Mouse (Mus musculus): ENCODE data around the gene Slc30a5.
"Not testable (repeated sequence)": the region's sequence is repeated elsewhere in the genome, so short reads cannot be mapped to it uniquely, and the experiment has no call there.

Slc30a5 gene

GRCm38 (mm10) chr13:100841741-100842140 lies 8.5 kb upstream of the Slc30a5 start:
- no peak for DNase-seq (ENCODE audit: low read depth)

- no peak for DNase-seq (ENCODE audit: low read depth)
Measured at GRCm38 (mm10) chr13:100834777-100835176, 1.6 kb upstream of the Slc30a5 start.

GRCm38 (mm10) chr13:100833640-100834002 lies 394 bp upstream of the Slc30a5 start:
- no peak for DNase-seq (ENCODE audit: low read depth)

- DNase-seq (ENCODE audit: low read depth): no peak
Measured at GRCm38 (mm10) chr13:100832188-100832587, 1.0 kb downstream of the Slc30a5 start.

GRCm38 (mm10) chr13:100831123-100831522 lies 2.1 kb downstream of the Slc30a5 start:
- DNase-seq (ENCODE audit: low read depth): no peak

- DNase-seq (ENCODE audit: low read depth): no peak
Measured at GRCm38 (mm10) chr13:100825627-100826410, 7.4 kb downstream of the Slc30a5 start.

- DNase-seq (ENCODE audit: low read depth): no peak
Measured at GRCm38 (mm10) chr13:100824916-100825315, 8.3 kb downstream of the Slc30a5 start.

- DNase-seq (ENCODE audit: low read depth): no peak
Measured at GRCm38 (mm10) chr13:100824306-100824705, 8.9 kb downstream of the Slc30a5 start.

GRCm38 (mm10) chr13:100823863-100824262 lies 9.4 kb downstream of the Slc30a5 start:
- no peak for DNase-seq (ENCODE audit: low read depth)

GRCm38 (mm10) chr13:100814451-100814850 lies 18.8 kb downstream of the Slc30a5 start:
- no peak for DNase-seq (ENCODE audit: low read depth)

GRCm38 (mm10) chr13:100805776-100806175 lies 27.5 kb downstream of the Slc30a5 start:
- DNase-seq (ENCODE audit: low read depth): no peak

GRCm38 (mm10) chr13:100797171-100797570 lies 36.1 kb downstream of the Slc30a5 start:
- DNase-seq (ENCODE audit: low read depth): no peak

- DNase-seq (ENCODE audit: low read depth): no peak
Measured at GRCm38 (mm10) chr13:100789083-100789482, 44.1 kb downstream of the Slc30a5 start.

GRCm38 (mm10) chr13:100788057-100788456 lies 45.2 kb downstream of the Slc30a5 start:
- not testable (repeated sequence) for DNase-seq (ENCODE audit: low read depth)

- no peak for DNase-seq (ENCODE audit: low read depth)
Measured at GRCm38 (mm10) chr13:100787316-100788010, 45.8 kb downstream of the Slc30a5 start.

- DNase-seq (ENCODE audit: low read depth): peak; percentile 92
Measured at GRCm38 (mm10) chr13:100786414-100786867, 46.8 kb downstream of the Slc30a5 start, which contains the start of gene Ccnb1. Gene Ccnb1, minus strand, starts transcription at chr13:100786570.

- DNase-seq (ENCODE audit: low read depth): no peak
Measured at GRCm38 (mm10) chr13:100785806-100786413, 47.3 kb downstream of the Slc30a5 start.

GRCm38 (mm10) chr13:100777491-100777890 lies 55.7 kb downstream of the Slc30a5 start:
- peak; percentile 78 for DNase-seq (ENCODE audit: low read depth)

- no peak for DNase-seq (ENCODE audit: low read depth)
Measured at GRCm38 (mm10) chr13:100776710-100777109, 56.5 kb downstream of the Slc30a5 start.

GRCm38 (mm10) chr13:100776056-100776419 lies 57.2 kb downstream of the Slc30a5 start:
- no peak for DNase-seq (ENCODE audit: low read depth)

- DNase-seq (ENCODE audit: low read depth): peak; percentile 90
Measured at GRCm38 (mm10) chr13:100775252-100776055, 57.8 kb downstream of the Slc30a5 start, which contains the start of gene Cenph. Gene Cenph, minus strand, starts transcription at chr13:100775899.

- no peak for DNase-seq (ENCODE audit: low read depth)
Measured at GRCm38 (mm10) chr13:100774704-100775103, 58.5 kb downstream of the Slc30a5 start.
